Mouse (Mus musculus): Measurements from ENCODE around the gene Pkp1. TPM values are rescaled to one million over a fixed set of nuclear protein-coding genes. Genes with fewer than 3 reads are reported as not detected.
A peak's percentile ranks its signal among the peaks of the same experiment; 100 is the strongest.

Gene Pkp1
- total RNA-seq (2015) (not detected in 2 replicates), total RNA-seq (2017) (not detected in 2 replicates)

DNA sequence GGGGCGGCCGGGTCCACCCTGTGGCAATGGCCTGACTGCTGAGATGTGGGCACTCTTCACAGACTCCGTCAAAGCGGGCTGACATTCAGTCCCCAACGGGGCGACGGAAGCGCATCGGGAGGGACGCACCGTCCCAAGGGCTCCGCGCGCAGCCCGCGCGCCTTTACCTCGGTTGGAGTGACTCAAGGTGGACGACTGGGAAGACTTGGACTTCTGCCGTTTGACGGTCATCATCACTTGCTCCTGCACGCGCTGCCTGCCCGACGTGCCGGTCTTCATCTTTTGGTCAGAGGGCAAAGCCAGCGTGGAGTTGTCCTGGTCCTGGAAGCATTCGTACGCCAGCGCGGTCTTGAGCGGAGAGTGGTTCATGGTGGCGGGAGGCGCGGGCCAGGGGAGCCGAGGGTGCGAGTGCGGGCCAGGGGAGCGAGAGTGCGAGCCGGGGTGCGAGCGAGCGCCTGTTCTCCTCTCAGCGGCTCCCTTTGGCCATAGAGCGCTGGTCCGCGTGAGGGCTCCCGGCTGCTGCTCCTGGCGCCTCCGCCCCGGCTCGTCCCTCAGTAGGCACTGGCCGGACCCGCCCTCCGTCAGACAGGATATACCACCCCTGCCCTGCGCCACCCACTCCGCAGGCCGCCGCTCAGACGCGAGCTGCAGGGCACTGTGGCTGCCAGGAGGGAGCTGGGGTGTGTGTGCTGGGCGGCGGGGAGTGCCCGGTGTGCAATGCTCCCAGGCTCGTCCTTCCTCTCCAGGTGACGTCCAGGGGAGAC is at the start of gene Pkp1:
Pkp1 (minus strand) TSS at position 564 of the 764 bp plus-strand sequence.
- peak; percentile 39; the same call in 1 of the 2 replicates for ATAC-seq (replicated peaks; ENCODE audit: poor library complexity)

- ATAC-seq (replicated peaks; ENCODE audit: poor library complexity): no peak
Observed at GRCm38 (mm10) chr1:135967739-135968138, 48.7 kb upstream of the Pkp1 start.

GRCm38 (mm10) chr1:135964561-135964960 is 45.6 kb upstream of the Pkp1 start:
- ATAC-seq (replicated peaks; ENCODE audit: poor library complexity): no peak

GRCm38 (mm10) chr1:135963177-135963576 is 44.2 kb upstream of the Pkp1 start:
- ATAC-seq (replicated peaks; ENCODE audit: poor library complexity): no peak

- ATAC-seq (replicated peaks; ENCODE audit: poor library complexity): peak; percentile 86
Observed at GRCm38 (mm10) chr1:135958483-135958882, 39.5 kb upstream of the Pkp1 start.

GRCm38 (mm10) chr1:135948871-135949270 is 29.9 kb upstream of the Pkp1 start:
- ATAC-seq (replicated peaks; ENCODE audit: poor library complexity): no peak

DNA sequence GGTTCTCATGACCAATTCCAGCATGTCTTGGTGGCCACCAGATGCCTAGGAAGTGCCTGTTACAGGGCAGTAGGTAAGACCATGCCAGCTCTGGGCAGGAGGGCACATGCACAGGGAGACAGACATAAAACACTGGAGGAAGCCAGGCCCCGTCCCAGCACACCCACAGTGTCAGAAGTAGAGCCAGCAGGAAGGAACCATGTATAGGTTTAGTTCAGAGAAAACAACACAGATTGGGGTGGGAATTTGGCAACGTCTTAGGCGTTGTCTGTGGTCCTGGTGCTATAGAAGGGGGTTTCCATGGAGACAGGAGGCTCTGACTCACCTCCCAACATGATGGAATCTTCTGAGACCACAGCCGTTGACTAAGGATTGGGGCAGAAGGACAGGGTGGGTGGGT is 27.2 kb upstream of the Pkp1 start:
- ATAC-seq (replicated peaks; ENCODE audit: poor library complexity): no peak

- peak; percentile 66 for ATAC-seq (replicated peaks; ENCODE audit: poor library complexity)
Observed at GRCm38 (mm10) chr1:135945711-135946110, 26.7 kb upstream of the Pkp1 start.

GRCm38 (mm10) chr1:135944526-135945259 is 25.7 kb upstream of the Pkp1 start:
- ATAC-seq (replicated peaks; ENCODE audit: poor library complexity): peak; percentile 64

DNA sequence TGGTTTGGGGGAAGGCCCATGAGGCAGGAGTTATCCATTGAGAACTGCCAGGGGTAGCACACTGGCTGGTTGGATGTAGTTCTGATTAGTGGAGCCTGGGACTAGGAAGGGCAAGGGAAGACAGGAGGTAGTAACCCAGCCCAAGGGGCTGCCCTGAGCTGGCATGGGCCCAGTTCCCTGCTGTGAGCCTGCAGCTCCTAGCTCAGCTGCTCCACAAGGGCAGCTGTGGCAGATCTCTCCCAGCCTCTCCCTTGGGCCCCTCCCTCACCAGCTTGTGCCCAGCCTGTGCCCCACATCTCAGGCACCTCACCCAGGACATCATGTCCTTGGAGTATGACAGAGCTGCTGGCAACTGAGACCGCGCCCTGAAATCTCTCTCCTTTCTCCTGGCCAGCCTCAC is 24.7 kb upstream of the Pkp1 start:
- ATAC-seq (replicated peaks; ENCODE audit: poor library complexity): no peak

GRCm38 (mm10) chr1:135942116-135942515 is 23.1 kb upstream of the Pkp1 start:
- no peak for ATAC-seq (replicated peaks; ENCODE audit: poor library complexity)

DNA sequence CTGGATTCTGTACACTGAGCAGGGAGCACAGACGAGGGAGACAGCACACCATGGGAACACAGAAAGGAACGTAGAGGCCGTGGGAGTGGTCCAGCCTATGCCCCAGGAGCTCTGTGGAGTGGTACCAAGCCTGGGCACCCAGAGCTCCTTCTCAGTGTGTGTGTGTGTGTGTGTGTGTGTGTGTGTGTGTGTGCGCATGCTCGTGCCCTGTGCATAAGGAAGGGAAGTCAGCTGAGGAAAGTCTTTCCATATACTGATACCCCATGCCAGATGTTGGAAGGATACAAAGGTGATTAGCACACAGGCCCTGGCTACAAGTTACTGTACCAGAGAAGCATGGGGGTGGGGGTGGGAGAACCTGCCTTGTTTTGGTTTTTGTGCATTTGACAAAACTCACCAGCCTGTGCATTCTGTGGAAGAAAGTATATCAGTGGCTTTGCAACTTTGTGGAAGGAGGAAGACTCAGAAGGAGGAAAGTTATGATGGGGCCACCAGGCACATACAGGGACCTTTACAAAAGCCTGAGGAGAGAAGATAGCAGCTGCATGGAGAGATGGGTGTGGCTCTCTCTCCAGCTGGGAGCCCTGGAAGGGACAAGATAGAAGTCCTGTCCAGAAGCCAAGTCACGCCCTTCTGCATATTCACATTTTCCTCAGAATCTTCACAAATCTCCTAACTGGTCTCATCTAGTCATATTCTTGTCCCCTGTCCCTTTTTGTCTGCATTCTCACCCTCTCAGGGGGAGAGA is 22.4 kb upstream of the Pkp1 start:
- ATAC-seq (replicated peaks; ENCODE audit: poor library complexity): peak; percentile 82

GRCm38 (mm10) chr1:135936091-135936490 is 17.1 kb upstream of the Pkp1 start:
- no peak for ATAC-seq (replicated peaks; ENCODE audit: poor library complexity)

DNA sequence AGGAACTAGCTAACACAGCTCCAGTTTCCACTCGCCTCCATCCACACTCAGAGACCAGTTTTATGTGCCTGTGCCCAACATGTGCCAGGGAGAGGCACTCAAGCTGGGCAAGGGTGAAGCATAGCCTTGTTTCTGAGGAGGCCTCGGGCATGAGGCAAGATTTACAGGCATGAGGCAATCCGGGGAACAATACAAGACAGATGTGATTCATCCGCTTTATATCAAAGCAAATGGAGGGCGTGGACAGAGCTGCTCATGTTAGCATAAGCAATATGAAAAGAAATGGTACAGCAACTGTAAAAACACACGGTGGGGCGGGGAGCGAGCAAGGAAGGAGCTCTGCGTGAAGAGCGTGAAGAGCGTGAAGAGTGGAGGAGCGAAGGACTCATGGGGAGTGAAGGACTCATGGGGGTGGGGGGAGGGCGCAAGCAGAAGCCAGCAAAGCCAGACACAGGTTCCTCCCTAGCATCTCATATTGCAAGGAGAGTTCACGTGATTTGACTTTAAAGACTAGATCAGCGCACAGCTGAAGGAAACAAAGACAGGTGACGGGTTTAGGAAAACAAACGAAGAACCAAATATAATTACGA is 14.8 kb upstream of the Pkp1 start:
- no peak for ATAC-seq (replicated peaks; ENCODE audit: poor library complexity)

GRCm38 (mm10) chr1:135929876-135930275 is 10.9 kb upstream of the Pkp1 start:
- ATAC-seq (replicated peaks; ENCODE audit: poor library complexity): no peak

DNA sequence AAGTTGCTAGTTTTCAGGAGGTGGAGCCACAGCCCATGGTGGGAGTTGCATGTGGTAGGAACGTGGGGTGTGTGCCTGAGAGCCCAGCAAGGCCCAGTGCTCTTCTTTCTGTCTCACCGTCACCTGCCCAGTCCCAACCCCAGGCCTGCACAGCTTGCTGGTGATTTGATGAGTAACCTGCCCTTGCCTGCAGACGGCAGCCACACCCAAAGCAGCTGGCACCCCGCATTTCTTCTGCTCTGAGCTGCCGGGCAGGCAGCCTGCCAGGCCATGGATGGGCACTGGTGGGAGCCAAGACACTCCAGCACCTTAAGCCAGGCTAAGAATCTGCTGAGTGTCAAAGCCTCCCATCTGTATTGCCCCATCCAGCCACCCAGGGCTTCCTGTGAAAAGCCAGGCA is 6.8 kb upstream of the Pkp1 start:
- no peak for ATAC-seq (replicated peaks; ENCODE audit: poor library complexity)

GRCm38 (mm10) chr1:135924377-135924994 is 5.5 kb upstream of the Pkp1 start:
- ATAC-seq (replicated peaks; ENCODE audit: poor library complexity): no peak

GRCm38 (mm10) chr1:135923229-135923628 is 4.2 kb upstream of the Pkp1 start:
- no peak for ATAC-seq (replicated peaks; ENCODE audit: poor library complexity)

DNA sequence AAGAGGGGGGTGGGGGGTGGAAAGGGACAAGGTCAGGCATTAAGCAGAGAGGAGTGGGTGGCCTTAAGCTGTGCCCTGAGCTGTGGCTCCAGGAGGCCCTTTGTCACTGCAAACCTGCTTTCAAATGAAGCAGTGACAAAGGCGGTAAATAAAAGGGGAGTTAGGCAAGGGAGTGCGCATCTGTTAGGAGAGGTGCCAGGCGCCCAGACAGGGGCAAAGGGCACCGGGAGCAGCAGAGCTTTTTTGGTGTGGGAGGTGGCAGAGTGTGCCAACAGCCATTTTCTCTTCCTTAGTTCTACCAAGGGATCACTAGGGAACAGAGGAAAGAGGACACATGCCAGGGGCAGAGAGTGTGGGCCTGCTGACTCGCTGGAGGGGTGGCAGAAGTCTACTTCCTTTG is 1.8 kb downstream of the Pkp1 start:
- ATAC-seq (replicated peaks; ENCODE audit: poor library complexity): no peak

DNA sequence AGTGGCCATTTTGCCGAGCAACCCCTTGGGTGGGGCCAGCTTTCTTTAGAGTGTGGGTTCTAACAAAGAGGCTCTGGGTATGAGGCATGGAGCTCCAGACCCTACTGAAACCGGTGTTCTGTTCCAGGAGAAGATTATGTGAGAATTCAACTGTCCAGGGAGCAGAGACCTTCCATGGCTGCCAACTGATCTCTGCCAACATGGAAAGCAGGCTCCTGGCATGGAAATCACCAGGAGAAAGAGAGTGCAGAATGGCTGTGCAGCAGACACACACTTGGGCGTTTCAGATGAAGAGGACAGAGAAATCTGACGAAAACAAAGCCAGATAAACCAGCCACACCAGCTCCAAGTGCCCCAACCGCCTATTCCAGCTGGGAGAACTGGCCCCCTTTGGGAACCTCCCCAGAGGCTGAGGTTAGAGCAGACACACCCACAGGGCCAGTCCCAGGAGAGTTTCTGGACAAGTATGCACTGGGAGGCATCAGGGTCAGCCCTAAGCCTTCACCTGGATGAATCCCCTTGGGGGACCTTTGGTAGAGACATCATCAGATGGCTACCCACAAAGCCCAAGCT is 2.4 kb downstream of the Pkp1 start:
- ATAC-seq (replicated peaks; ENCODE audit: poor library complexity): no peak

Data from megakaryocyte progenitor cell, adult 5-6 weeks (primary cell).